Mouse (Mus musculus): Measurements from ENCODE around the gene Bfsp1. TPM values are rescaled to one million over a fixed set of nuclear protein-coding genes. Genes with fewer than 3 reads are reported as not detected.

Gene Bfsp1
- not detected for polyA plus RNA-seq (2014; fragmentation: Illumina TruSeq; extraction: RNeasy Lipid Tissue Mini Kit (QIAGEN cat#74804); ENCODE audit: low read depth, low replicate concordance)

DNA sequence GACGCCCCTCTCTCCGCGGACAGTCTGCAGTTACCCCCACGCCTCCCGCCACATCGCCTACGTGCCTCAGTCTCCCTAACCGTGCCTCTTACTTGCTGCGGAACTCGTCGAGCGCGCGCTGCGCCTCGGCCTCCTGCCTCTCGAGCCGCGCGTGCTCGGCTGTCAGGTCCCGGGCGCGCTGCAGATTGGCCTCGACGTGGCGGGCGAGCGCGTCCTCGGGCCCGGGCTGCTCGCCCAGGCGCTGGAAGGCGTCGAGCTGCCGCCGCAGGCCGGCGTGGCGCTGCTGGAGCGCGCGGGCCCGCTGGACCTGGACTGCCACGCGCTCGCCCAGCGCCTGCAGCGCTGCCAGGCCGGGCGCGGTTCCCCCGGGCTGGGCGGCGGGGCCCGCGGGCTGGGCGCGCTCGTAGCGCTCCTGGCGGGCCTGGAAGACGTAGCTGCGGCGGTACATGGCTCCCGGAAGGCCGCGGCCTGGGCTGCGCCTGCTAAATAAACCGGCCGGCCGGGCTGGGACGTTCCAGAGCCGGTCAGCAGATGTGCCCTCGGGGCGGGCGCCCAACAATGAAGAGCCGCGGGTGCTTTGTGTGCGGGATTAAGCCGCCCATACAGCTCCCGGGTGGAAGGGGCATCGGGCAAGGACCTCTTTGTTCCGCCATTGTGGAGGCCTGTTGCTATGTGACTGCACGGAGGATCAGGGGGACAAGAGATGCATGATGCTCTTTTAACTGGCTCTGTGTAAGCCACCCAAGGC lies at the start of gene Bfsp1:
Gene Bfsp1 (minus strand): TSS at position 690 of the 748 bp plus-strand sequence.

Other genes with a start within 250 kb of the Bfsp1 start
- gene Dstn, start 52.1 kb upstream of the Bfsp1 start, polyA plus RNA-seq (2014; fragmentation: Illumina TruSeq; extraction: RNeasy Lipid Tissue Mini Kit (QIAGEN cat#74804); ENCODE audit: low read depth, low replicate concordance), result 1,042 TPM
- gene Rrbp1, start 148.1 kb upstream of the Bfsp1 start, polyA plus RNA-seq (2014; fragmentation: Illumina TruSeq; extraction: RNeasy Lipid Tissue Mini Kit (QIAGEN cat#74804); ENCODE audit: low read depth, low replicate concordance), result 86.0 TPM
- gene Banf2, start 169.9 kb upstream of the Bfsp1 start, polyA plus RNA-seq (2014; fragmentation: Illumina TruSeq; extraction: RNeasy Lipid Tissue Mini Kit (QIAGEN cat#74804); ENCODE audit: low read depth, low replicate concordance), result not detected

Data from adrenal gland, adult 10 weeks (tissue).